Mouse (Mus musculus) MEL-GATA-1-ER (cell line): Measurements from ENCODE around the gene Ccdc110.

Source experiments
- DNase-seq: peaks from one replicate; pipeline ENCODE4 v3.0.0-alpha.2; 2012; ENCODE audit warnings: low read depth; ENCODE audit errors: extremely low read depth

The Ccdc110 gene

GRCm38 (mm10) chr8:45934582-45935014, at the start of gene Ccdc110:
Gene Ccdc110 (plus strand): TSS chr8:45934619.
- DNase-seq, result peak; percentile 22

GRCm38 (mm10) chr8:45885202-45885685, 49.2 kb upstream of the Ccdc110 start, which contains the start of gene Pdlim3:
Gene Pdlim3 (plus strand): TSS chr8:45885461.
- no peak for DNase-seq

GRCm38 (mm10) chr8:45885775-45886174, 48.6 kb upstream of the Ccdc110 start:
- no peak for DNase-seq

- no peak for DNase-seq
Measured at GRCm38 (mm10) chr8:45889737-45890136, 44.7 kb upstream of the Ccdc110 start.

- DNase-seq, result no peak
Measured at GRCm38 (mm10) chr8:45896590-45896989, 37.8 kb upstream of the Ccdc110 start.

- no peak for DNase-seq
Measured at GRCm38 (mm10) chr8:45899783-45900182, 34.6 kb upstream of the Ccdc110 start.

- DNase-seq, result no peak
Measured at GRCm38 (mm10) chr8:45901626-45902025, 32.8 kb upstream of the Ccdc110 start.

GRCm38 (mm10) chr8:45903659-45904058, 30.8 kb upstream of the Ccdc110 start:
- no peak for DNase-seq

GRCm38 (mm10) chr8:45905591-45906250, 28.7 kb upstream of the Ccdc110 start:
- DNase-seq, result no peak

- no peak for DNase-seq
Measured at GRCm38 (mm10) chr8:45906251-45906619, 28.2 kb upstream of the Ccdc110 start.

GRCm38 (mm10) chr8:45913707-45914106, 20.7 kb upstream of the Ccdc110 start:
- DNase-seq, result no peak

- no peak for DNase-seq
Measured at GRCm38 (mm10) chr8:45916496-45916895, 17.9 kb upstream of the Ccdc110 start.

GRCm38 (mm10) chr8:45917040-45917679, 17.3 kb upstream of the Ccdc110 start:
- DNase-seq, result no peak

GRCm38 (mm10) chr8:45918891-45919290, 15.5 kb upstream of the Ccdc110 start:
- DNase-seq, result no peak

GRCm38 (mm10) chr8:45920392-45920791, 14.0 kb upstream of the Ccdc110 start:
- DNase-seq, result no peak

- no peak for DNase-seq
Measured at GRCm38 (mm10) chr8:45922116-45922515, 12.3 kb upstream of the Ccdc110 start.

- DNase-seq, result no peak
Measured at GRCm38 (mm10) chr8:45936986-45937385, 2.6 kb downstream of the Ccdc110 start.

GRCm38 (mm10) chr8:45946283-45946682, 11.9 kb downstream of the Ccdc110 start:
- no peak for DNase-seq

GRCm38 (mm10) chr8:45950622-45951021, 16.2 kb downstream of the Ccdc110 start:
- no peak for DNase-seq

GRCm38 (mm10) chr8:45970894-45971293, 36.5 kb downstream of the Ccdc110 start:
- DNase-seq, result no peak

- peak; percentile 44 for DNase-seq
Measured at GRCm38 (mm10) chr8:45973988-45974505, 39.6 kb downstream of the Ccdc110 start.

- DNase-seq, result peak; percentile 99
Measured at GRCm38 (mm10) chr8:45975126-45975836, 40.9 kb downstream of the Ccdc110 start, which contains the start of the genes 1700029J07Rik and Ufsp2. Gene 1700029J07Rik (minus strand): TSS chr8:45975252. Gene Ufsp2 (plus strand): TSS chr8:45975528.
